Mouse (Mus musculus): ENCODE data around the gene Shtn1. TPM values are rescaled to one million over a fixed set of nuclear protein-coding genes. Genes with fewer than 3 reads are reported as not detected.
A peak's percentile ranks its signal among the peaks of the same experiment; 100 is the strongest.

Shtn1 gene
- 13.4 and 14.6 TPM in 2 replicates for polyA plus RNA-seq (2015; fragmentation: Nextera tagmentation; extraction: Ambion mirVana)

DNA sequence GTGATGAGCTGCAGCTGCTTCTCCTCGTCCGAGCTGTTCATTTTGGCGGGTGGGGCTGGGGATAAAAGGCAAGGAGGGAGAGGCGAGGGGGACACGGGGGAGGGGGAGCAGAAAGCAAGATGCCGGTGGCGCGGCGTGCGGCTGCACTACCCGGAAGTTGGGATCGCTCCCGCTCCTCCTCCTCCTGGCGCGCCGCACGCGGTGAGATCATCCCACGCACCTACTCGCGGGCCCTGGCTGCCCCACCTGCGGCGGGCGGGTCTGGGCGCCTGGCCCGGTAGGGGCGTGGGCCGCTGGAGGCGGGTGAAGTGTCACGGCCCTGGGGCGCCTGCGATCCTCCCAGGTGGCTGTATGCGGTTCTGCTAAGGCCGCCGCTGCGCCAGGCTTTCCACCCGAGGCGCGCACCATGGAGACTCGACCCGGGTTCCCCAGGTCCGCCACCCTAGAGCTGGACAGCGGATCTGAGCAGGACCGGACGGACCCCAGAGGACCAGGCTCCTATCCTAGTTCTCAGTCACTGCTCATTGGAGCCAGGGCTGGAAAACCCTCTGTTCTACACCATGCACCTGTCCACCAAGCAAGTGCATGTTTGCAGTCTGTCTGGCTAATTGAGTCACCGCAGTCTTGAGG is at the start of gene Shtn1:
Gene Shtn1 (minus strand): TSS at position 629 of the 630 bp plus-strand sequence.
- 1% methylated on average over 33 of the region's 46 CpGs for WGBS

DNA sequence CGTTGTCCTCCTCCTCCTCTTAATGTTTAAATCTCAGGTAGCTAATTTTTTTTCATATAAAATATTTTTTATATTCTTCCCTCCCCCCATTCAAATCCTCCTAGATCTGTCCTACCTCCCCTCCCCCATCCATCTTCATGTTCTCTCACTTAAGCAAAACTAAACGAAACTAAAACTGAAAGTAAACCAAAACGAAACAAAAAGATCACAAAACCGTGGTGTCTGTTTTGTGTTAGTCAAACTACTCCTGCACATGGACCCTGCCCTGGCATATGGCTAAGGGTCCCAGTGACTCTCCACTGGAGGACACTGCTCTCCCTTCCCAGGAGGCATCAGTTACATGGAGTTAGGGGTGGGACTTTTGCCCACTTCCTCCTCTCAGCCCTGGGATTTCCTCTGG is 38.3 kb upstream of the Shtn1 start:
- no peak overlapping the region for H3K27ac ChIP-seq (replicated peaks)
- H3K36me3 ChIP-seq (ENCODE audit: control insufficient read depth, insufficient read depth, low read length), result no peaks in the 10 kb centered on the region
- DNase-seq (ENCODE audit: low spot score) (no peak), ATAC-seq (ENCODE audit: low FRiP score, low TSS enrichment) (no peak)
- H3K4me2 ChIP-seq (replicated peaks; ENCODE audit: low read depth), result peak overlapping the region; percentile 38
- no peaks in the 10 kb centered on the region for H3K27me3 ChIP-seq (ENCODE audit: control insufficient read depth, insufficient read depth, low read length)
- 39% methylated on average over 4 of the region's 4 CpGs for WGBS
- H3K4me1 ChIP-seq (replicated peaks; ENCODE audit: control insufficient read depth, insufficient read depth), result no peaks in the 10 kb centered on the region
- no peak for TF ChIP-seq EP300 (optimal IDR thresholded peaks at IDR 0.05)
- no peaks in the 10 kb centered on the region for H3K9me3 ChIP-seq (ENCODE audit: control insufficient read depth, low read length)
- peak overlapping the region; percentile 27 for H3K4me3 ChIP-seq (ENCODE audit: low read depth, low read length)
- H3K9ac ChIP-seq (ENCODE audit: low read length), result no peak overlapping the region

More for the DNA sequence above, at the start of gene Shtn1:
- Histone ChIP-seq H3K4me2 (replicated peaks; ENCODE audit: low read depth) (peak within 1 kb of the TSS; percentile 85), H3K36me3 (ENCODE audit: control insufficient read depth, insufficient read depth, low read length) (no peaks in the 10 kb centered on the region), H3K4me3 (ENCODE audit: low read depth, low read length) (peak within 1 kb of the TSS; percentile 60), H3K27me3 (ENCODE audit: control insufficient read depth, insufficient read depth, low read length) (no peaks in the 10 kb centered on the region), H3K4me1 (replicated peaks; ENCODE audit: control insufficient read depth, insufficient read depth) (no peaks in the 10 kb centered on the region), H3K27ac (replicated peaks) (peak within 1 kb of the TSS; percentile 76), H3K9ac (ENCODE audit: low read length) (peak within 1 kb of the TSS; percentile 66), H3K9me3 (ENCODE audit: control insufficient read depth, low read length) (no peaks in the 10 kb centered on the region)
- TF ChIP-seq CTCF (IDR thresholded peaks at IDR 0.05; ENCODE audit: low read depth) (no peak), EP300 (optimal IDR thresholded peaks at IDR 0.05) (no peak)
- DNase-seq (ENCODE audit: low spot score), result peak; percentile 89
- ATAC-seq (ENCODE audit: low FRiP score, low TSS enrichment), result peak; percentile 95

DNA sequence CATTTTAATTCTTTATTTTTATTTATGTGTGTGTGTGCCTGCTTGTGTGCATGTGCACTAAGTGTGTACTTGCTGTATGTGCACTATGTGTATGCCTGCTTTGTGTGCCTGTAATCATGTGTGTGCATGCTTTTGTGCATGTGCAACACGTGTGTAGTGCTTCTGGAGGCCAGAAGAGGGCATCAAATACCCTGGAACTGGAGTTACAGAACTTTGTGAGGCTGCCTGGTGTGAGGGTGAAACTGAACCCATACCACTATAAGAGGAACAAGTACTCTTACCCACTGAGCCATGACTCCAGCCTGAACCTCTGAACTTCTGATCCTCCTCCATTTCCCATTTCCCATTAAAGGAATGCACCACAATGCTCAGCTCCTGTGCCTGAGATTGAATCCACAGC is 34.0 kb upstream of the Shtn1 start:
- H3K27ac ChIP-seq (replicated peaks), result no peak overlapping the region
- no peak overlapping the region for H3K9ac ChIP-seq (ENCODE audit: low read length)
- no peaks in the 10 kb centered on the region for H3K4me1 ChIP-seq (replicated peaks; ENCODE audit: control insufficient read depth, insufficient read depth)
- TF ChIP-seq CTCF (IDR thresholded peaks at IDR 0.05; ENCODE audit: low read depth) (no peak), EP300 (optimal IDR thresholded peaks at IDR 0.05) (no peak)
- H3K4me3 ChIP-seq (ENCODE audit: low read depth, low read length), result no peak overlapping the region
- WGBS, result 35% methylated on average over 1 of the region's 1 CpGs
- no peaks in the 10 kb centered on the region for H3K9me3 ChIP-seq (ENCODE audit: control insufficient read depth, low read length)
- no peak overlapping the region for H3K4me2 ChIP-seq (replicated peaks; ENCODE audit: low read depth)
- no peaks in the 10 kb centered on the region for H3K27me3 ChIP-seq (ENCODE audit: control insufficient read depth, insufficient read depth, low read length)
- no peak for DNase-seq (ENCODE audit: low spot score)
- ATAC-seq (ENCODE audit: low FRiP score, low TSS enrichment), result no peak
- H3K36me3 ChIP-seq (ENCODE audit: control insufficient read depth, insufficient read depth, low read length), result no peaks in the 10 kb centered on the region

DNA sequence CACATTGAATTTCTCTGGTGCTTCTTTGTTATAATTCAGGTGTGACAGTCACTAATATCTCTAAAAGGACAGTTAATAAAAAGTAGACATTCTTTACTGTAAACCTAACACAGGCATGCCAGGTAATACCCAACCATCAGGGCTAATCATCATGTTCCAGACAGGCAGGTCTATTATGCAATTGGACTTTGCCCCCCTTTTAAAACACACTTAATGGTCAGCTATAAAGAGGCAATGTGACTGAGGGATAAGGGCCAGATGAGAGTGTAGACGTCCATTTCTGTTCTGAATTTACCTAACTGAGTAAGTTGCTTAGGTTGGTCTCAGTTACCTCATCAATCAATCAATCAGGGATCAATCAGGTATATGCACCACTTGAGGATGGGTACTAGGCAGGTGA is 22.4 kb upstream of the Shtn1 start:
- Histone ChIP-seq H3K27ac (replicated peaks) (no peak overlapping the region), H3K9ac (ENCODE audit: low read length) (no peak overlapping the region), H3K9me3 (ENCODE audit: control insufficient read depth, low read length) (no peaks in the 10 kb centered on the region), H3K4me3 (ENCODE audit: low read depth, low read length) (no peak overlapping the region), H3K4me2 (replicated peaks; ENCODE audit: low read depth) (no peak overlapping the region), H3K27me3 (ENCODE audit: control insufficient read depth, insufficient read depth, low read length) (no peaks in the 10 kb centered on the region), H3K4me1 (replicated peaks; ENCODE audit: control insufficient read depth, insufficient read depth) (no peaks in the 10 kb centered on the region), H3K36me3 (ENCODE audit: control insufficient read depth, insufficient read depth, low read length) (no peaks in the 10 kb centered on the region)
- ATAC-seq (ENCODE audit: low FRiP score, low TSS enrichment) (no peak), DNase-seq (ENCODE audit: low spot score) (no peak)
- TF ChIP-seq EP300 (optimal IDR thresholded peaks at IDR 0.05) (no peak), CTCF (IDR thresholded peaks at IDR 0.05; ENCODE audit: low read depth) (no peak)
- WGBS, result 47% methylated on average over 1 of the region's 1 CpGs

DNA sequence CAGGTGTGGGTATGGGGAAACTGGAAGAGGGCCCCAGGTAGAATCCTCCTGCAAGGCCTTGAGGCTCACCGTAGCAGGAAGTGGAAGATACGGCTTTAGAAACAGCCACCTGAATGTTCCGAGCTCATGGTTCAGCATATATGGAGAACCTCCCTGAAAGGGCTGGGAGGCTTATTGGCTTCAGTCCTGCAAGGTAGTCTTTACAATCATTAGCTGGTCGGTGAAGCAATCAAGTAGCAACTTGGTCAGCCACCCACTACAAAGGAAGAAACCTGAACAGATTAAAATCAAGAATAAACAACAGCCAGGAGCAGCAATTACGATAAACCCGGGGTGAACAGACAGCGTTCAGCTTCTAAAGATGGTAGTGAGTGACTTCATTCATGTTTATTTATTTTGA is 16.4 kb upstream of the Shtn1 start:
- Histone ChIP-seq H3K4me2 (replicated peaks; ENCODE audit: low read depth) (no peak overlapping the region), H3K36me3 (ENCODE audit: control insufficient read depth, insufficient read depth, low read length) (no peaks in the 10 kb centered on the region), H3K9ac (ENCODE audit: low read length) (no peak overlapping the region), H3K4me3 (ENCODE audit: low read depth, low read length) (no peak overlapping the region), H3K27ac (replicated peaks) (no peak overlapping the region), H3K9me3 (ENCODE audit: control insufficient read depth, low read length) (no peaks in the 10 kb centered on the region), H3K27me3 (ENCODE audit: control insufficient read depth, insufficient read depth, low read length) (no peaks in the 10 kb centered on the region), H3K4me1 (replicated peaks; ENCODE audit: control insufficient read depth, insufficient read depth) (no peaks in the 10 kb centered on the region)
- TF ChIP-seq CTCF (IDR thresholded peaks at IDR 0.05; ENCODE audit: low read depth) (no peak), EP300 (optimal IDR thresholded peaks at IDR 0.05) (no peak)
- ATAC-seq (ENCODE audit: low FRiP score, low TSS enrichment) (no peak), DNase-seq (ENCODE audit: low spot score) (no peak)
- WGBS, result 75% methylated on average over 7 of the region's 7 CpGs

DNA sequence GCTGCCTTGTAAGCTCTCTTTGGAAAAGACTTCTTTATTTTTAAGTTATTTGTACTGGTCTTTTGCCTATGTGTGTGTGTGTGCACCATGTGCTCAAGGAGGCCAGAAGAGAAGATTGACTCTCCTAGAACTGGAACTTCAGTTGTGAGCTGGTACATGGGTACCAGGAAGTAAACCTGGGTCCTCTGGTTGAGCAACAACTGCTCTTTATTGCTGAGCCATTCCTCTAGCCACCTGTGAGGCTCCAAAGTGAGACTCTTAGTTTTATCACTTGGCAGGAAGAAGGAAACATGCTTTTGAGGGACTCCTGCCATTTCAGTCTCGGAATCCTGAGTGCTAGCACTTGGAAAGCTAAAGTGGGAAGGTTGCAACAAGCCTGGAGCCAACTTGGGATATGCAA is 14.4 kb upstream of the Shtn1 start:
- Histone ChIP-seq H3K27me3 (ENCODE audit: control insufficient read depth, insufficient read depth, low read length) (no peaks in the 10 kb centered on the region), H3K4me1 (replicated peaks; ENCODE audit: control insufficient read depth, insufficient read depth) (no peaks in the 10 kb centered on the region), H3K9ac (ENCODE audit: low read length) (no peak overlapping the region), H3K4me3 (ENCODE audit: low read depth, low read length) (no peak overlapping the region), H3K4me2 (replicated peaks; ENCODE audit: low read depth) (no peak overlapping the region), H3K36me3 (ENCODE audit: control insufficient read depth, insufficient read depth, low read length) (no peaks in the 10 kb centered on the region), H3K27ac (replicated peaks) (no peak overlapping the region), H3K9me3 (ENCODE audit: control insufficient read depth, low read length) (no peaks in the 10 kb centered on the region)
- no peak for ATAC-seq (ENCODE audit: low FRiP score, low TSS enrichment)
- DNase-seq (ENCODE audit: low spot score), result no peak
- 74% methylated on average over 1 of the region's 1 CpGs for WGBS
- TF ChIP-seq CTCF (IDR thresholded peaks at IDR 0.05; ENCODE audit: low read depth), result no peak
- no peak for TF ChIP-seq EP300 (optimal IDR thresholded peaks at IDR 0.05)

Measured in stomach, postnatal 0 days (tissue).